Comparison of ENCODE assay signal across 8 mouse cellular contexts in the genomic region with DNA sequence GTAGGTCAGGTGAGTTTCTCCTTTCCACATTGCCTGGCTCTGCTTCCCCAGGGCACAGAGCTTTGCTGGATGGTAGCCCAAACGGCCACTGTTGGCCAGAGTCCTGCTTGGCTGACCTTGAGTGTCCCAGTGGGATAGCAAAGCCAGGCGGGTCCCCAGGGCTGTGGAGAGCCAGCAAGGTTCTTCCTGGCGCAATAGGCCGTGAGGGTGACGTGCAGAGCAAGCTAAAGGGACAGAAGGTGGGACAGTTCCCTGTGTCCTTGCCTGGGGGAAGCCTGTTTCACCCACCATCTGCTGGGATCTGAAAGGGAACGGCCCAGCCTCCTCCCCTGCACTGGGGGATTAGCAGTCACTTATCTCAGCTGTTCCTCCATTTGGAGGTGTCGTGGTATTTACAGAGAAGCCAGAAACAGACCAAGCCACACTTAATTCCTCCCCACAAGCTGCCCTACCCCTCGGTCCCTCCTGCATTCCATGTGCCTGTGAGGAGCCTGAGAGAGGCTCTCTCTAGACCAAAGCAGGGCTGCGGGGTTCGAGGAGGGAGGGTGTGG. TPM values are rescaled to one million over a fixed set of nuclear protein-coding genes. Genes with fewer than 3 reads are reported as not detected.
DNase-seq lines count a peak whose midpoint lies in the region; ATAC-seq and TF ChIP-seq lines count a peak whose summit lies in the region.

No protein-coding gene starts in this region.

- no peaks in the 10 kb centered on the region for H3K36me3 ChIP-seq in lung, postnatal 0 days (ENCODE audit: insufficient read depth, low read length)
- H3K36me3 ChIP-seq in heart, embryonic 12.5 days: peaks cover 2% of the 10 kb centered on the region; the same call in 1 of the 2 replicates
- no peaks in the 10 kb centered on the region for H3K36me3 ChIP-seq in liver, adult 2 months (ENCODE audit: control insufficient read depth, insufficient read depth, low read length)
- H3K36me3 ChIP-seq in intestine, embryonic 15.5 days: no peaks in the 10 kb centered on the region

- H3K4me3 ChIP-seq in lung, postnatal 0 days (ENCODE audit: low read depth, low read length): no peak overlapping the region
- peak overlapping the region; percentile 11; the same call in 1 of the 2 replicates for H3K4me3 ChIP-seq in heart, embryonic 12.5 days
- no peak overlapping the region for H3K4me3 ChIP-seq in liver, adult 2 months (ENCODE audit: insufficient read depth, low read depth, low read length)
- H3K4me3 ChIP-seq in intestine, embryonic 15.5 days (replicated peaks): no peak overlapping the region

- no peak for DNase-seq in lung, postnatal 0 days (ENCODE audit: low spot score)
- DNase-seq in lung, adult 18-20 months: no peak
- peak; percentile 78 for DNase-seq in cerebellum, adult 9-11 months
- peak; percentile 80 for DNase-seq in liver, adult 2 months (ENCODE audit: extremely low read depth, low read depth, low spot score)
- DNase-seq in layer of hippocampus, adult 8-10 months (ENCODE audit: low spot score in 2 of 2): no peak

- no peak overlapping the region for H3K9ac ChIP-seq in lung, postnatal 0 days (replicated peaks; ENCODE audit: low read depth)
- peak overlapping the region; percentile 65 for H3K9ac ChIP-seq in heart, embryonic 12.5 days
- H3K9ac ChIP-seq in liver, adult 2 months (ENCODE audit: low read depth, low read length): no peak overlapping the region
- H3K9ac ChIP-seq in intestine, embryonic 15.5 days: no peak overlapping the region

- no peaks in the 10 kb centered on the region for H3K9me3 ChIP-seq in lung, postnatal 0 days (ENCODE audit: low read length)
- no peaks in the 10 kb centered on the region for H3K9me3 ChIP-seq in heart, embryonic 12.5 days (replicated peaks)
- H3K9me3 ChIP-seq in intestine, embryonic 15.5 days: no peaks in the 10 kb centered on the region

- H3K4me1 ChIP-seq in lung, postnatal 0 days (ENCODE audit: insufficient read depth, low read depth, low read length): no peaks in the 10 kb centered on the region
- H3K4me1 ChIP-seq in heart, embryonic 12.5 days (replicated peaks): peaks cover 24% of the 10 kb centered on the region
- H3K4me1 ChIP-seq in liver, adult 2 months (ENCODE audit: control insufficient read depth, insufficient read depth, low read length): peaks cover 4% of the 10 kb centered on the region
- peaks cover 9% of the 10 kb centered on the region; the same call in 1 of the 2 replicates for H3K4me1 ChIP-seq in intestine, embryonic 15.5 days (replicated peaks)

- no peaks in the 10 kb centered on the region for H3K79me2 ChIP-seq in liver, adult 2 months (ENCODE audit: control insufficient read depth, insufficient read depth, low read length)

- WGBS in lung, postnatal 0 days: 11% methylated on average over 10 of the region's 10 CpGs
- WGBS in heart, embryonic 12.5 days: 2% methylated on average over 10 of the region's 10 CpGs
- WGBS in liver, adult 2 months: 13% methylated on average over 10 of the region's 10 CpGs
- 19% methylated on average over 10 of the region's 10 CpGs for WGBS in intestine, embryonic 15.5 days

- TF ChIP-seq EP300 in lung, postnatal 0 days (IDR thresholded peaks at IDR 0.05): no peak

- no peak overlapping the region for H3K4me2 ChIP-seq in lung, postnatal 0 days (replicated peaks; ENCODE audit: low read depth, low read length)
- H3K4me2 ChIP-seq in heart, embryonic 12.5 days: peak overlapping the region; percentile 52
- no peak overlapping the region; the same call in 1 of the 2 replicates for H3K4me2 ChIP-seq in intestine, embryonic 15.5 days (replicated peaks)

- H3K27ac ChIP-seq in lung, postnatal 0 days (ENCODE audit: low read length): no peak overlapping the region
- peak overlapping the region; percentile 98 for H3K27ac ChIP-seq in heart, embryonic 12.5 days (ENCODE audit: poor library complexity, severe bottlenecking)
- H3K27ac ChIP-seq in liver, adult 2 months (replicated peaks; ENCODE audit: insufficient read depth, low read depth, low read length): no peak overlapping the region
- no peak overlapping the region for H3K27ac ChIP-seq in intestine, embryonic 15.5 days

- no peak for TF ChIP-seq POLR2A in liver, adult 2 months (IDR thresholded peaks at IDR 0.05; ENCODE audit: extremely low read depth, insufficient read depth, low read length)

- H3K27me3 ChIP-seq in lung, postnatal 0 days (replicated peaks; ENCODE audit: insufficient read depth, low read length): no peaks in the 10 kb centered on the region
- no peaks in the 10 kb centered on the region for H3K27me3 ChIP-seq in heart, embryonic 12.5 days (replicated peaks)
- no peaks in the 10 kb centered on the region for H3K27me3 ChIP-seq in liver, adult 2 months (ENCODE audit: control insufficient read depth, insufficient read depth, low read length)
- no peaks in the 10 kb centered on the region for H3K27me3 ChIP-seq in intestine, embryonic 15.5 days (replicated peaks)

- ATAC-seq in lung, postnatal 0 days: peak; percentile 47; the same call in 1 of the 2 replicates
- ATAC-seq in heart, embryonic 12.5 days (ENCODE audit: insufficient number of reproducible peaks, low FRiP score): peak; percentile 33; the same call in 1 of the 2 replicates
- no peak for ATAC-seq in erythroid progenitor cell, adult 5-6 weeks (replicated peaks; ENCODE audit: low FRiP score, poor library complexity, severe bottlenecking)
- no peak for ATAC-seq in intestine, embryonic 15.5 days

- no peak for TF ChIP-seq CTCF in lung, postnatal 0 days (IDR thresholded peaks at IDR 0.05)
- no peak for TF ChIP-seq CTCF in liver, adult 2 months (IDR thresholded peaks at IDR 0.05; ENCODE audit: low read depth, low read length)

RNA-seq across cellular contexts. Expression of gene Actc1, which starts 4.0 kb away (rescaled TPM):
- 170 and 194 TPM in 2 replicates for polyA plus RNA-seq in lung, postnatal 0 days (2015; fragmentation: Nextera tagmentation; extraction: Ambion mirVana)
- 11,986 and 12,061 TPM in 2 replicates for polyA plus RNA-seq in heart, embryonic 12.5 days (2016; fragmentation: Nextera tagmentation; extraction: Ambion mirVana)
- total RNA-seq in liver, adult 2 months (2014; rRNA removed): 0.09 TPM in 1 of 2 replicates, not detected in the other
- polyA plus RNA-seq in liver, adult 2 months (2012; rRNA removed): 0.09 and 0.25 TPM in 2 replicates
- not detected in 2 replicates for total RNA-seq in erythroid progenitor cell, adult 5-6 weeks (2015; ENCODE audit: low replicate concordance)
- not detected in 2 replicates for total RNA-seq in erythroid progenitor cell, adult 5-6 weeks (2017; ENCODE audit: low replicate concordance)
- 33.5 and 40.1 TPM in 2 replicates for polyA plus RNA-seq in intestine, embryonic 15.5 days (2015; fragmentation: Nextera tagmentation; extraction: Ambion mirVana)
- 1 to 10 TPM in 1 of 4 experiments, not detected in 3; 1.6 TPM for total RNA-seq in layer of hippocampus, adult 8-10 months (2022)

RNA-seq across cellular contexts. Expression of gene Gjd2, which starts 44.0 kb away (rescaled TPM):
- not detected in 2 replicates for polyA plus RNA-seq in lung, postnatal 0 days (2015; fragmentation: Nextera tagmentation; extraction: Ambion mirVana)
- polyA plus RNA-seq in heart, embryonic 12.5 days (2016; fragmentation: Nextera tagmentation; extraction: Ambion mirVana): 0.10 TPM in 1 of 2 replicates, not detected in the other
- not detected in 2 replicates for total RNA-seq in liver, adult 2 months (2014; rRNA removed)
- polyA plus RNA-seq in liver, adult 2 months (2012; rRNA removed): not detected in 2 replicates
- total RNA-seq in erythroid progenitor cell, adult 5-6 weeks (2015; ENCODE audit: low replicate concordance): not detected in 2 replicates
- total RNA-seq in erythroid progenitor cell, adult 5-6 weeks (2017; ENCODE audit: low replicate concordance): not detected in 2 replicates
- polyA plus RNA-seq in intestine, embryonic 15.5 days (2015; fragmentation: Nextera tagmentation; extraction: Ambion mirVana): 0.71 and 0.80 TPM in 2 replicates
- total RNA-seq in layer of hippocampus, adult 8-10 months (2022): 1 to 10 TPM; 4.8 to 5.8 (median 5.6) TPM

Comparison
In these comparisons a context has a peak if more than half of its experiments do, and no peak if none do; other contexts are left out.
1. ATAC-seq: peak in lung, postnatal 0 days (single experiment) and heart, embryonic 12.5 days (single experiment); none in erythroid progenitor cell, adult 5-6 weeks (single experiment) and intestine, embryonic 15.5 days (single experiment).
2. DNase-seq: peak in cerebellum, adult 9-11 months (single experiment) and liver, adult 2 months (single experiment); none in lung, postnatal 0 days (single experiment), lung, adult 18-20 months (0 of 2) and layer of hippocampus, adult 8-10 months (0 of 2).
3. RNA of gene Actc1, which starts 4.0 kb away (polyA plus RNA-seq): 11,986 to 12,061 TPM in heart, embryonic 12.5 days; 170 to 194 TPM in lung, postnatal 0 days, 33.5 to 40.1 TPM in intestine, embryonic 15.5 days and 0.09 to 0.25 TPM in liver, adult 2 months; every median in the first group is over 10 times any median in the second.